Mouse (Mus musculus) liver, adult 2 months (tissue): Measurements from ENCODE around the gene Frzb. TPM values are rescaled to one million over a fixed set of nuclear protein-coding genes. Genes with fewer than 3 reads are reported as not detected.

Experiments
- DNase-seq: peaks from one replicate; pipeline ENCODE4 v3.0.0-alpha.2; 2011; ENCODE audit warnings: low read depth, low spot score; ENCODE audit errors: extremely low read depth
- H3K27ac ChIP-seq: fragments of 200-500 bp; replicated peaks from 2 replicates; pipeline ENCODE4 v1.5.1; 2012; ENCODE audit warnings: low read depth, mild to moderate bottlenecking, control low read depth, inconsistent platforms, low read length; ENCODE audit not compliant: insufficient read depth
- H3K27me3 ChIP-seq: fragments of 200-500 bp; 2 replicates; pipeline ENCODE4 v1.6.1; 2012; ENCODE audit warnings: mild to moderate bottlenecking, moderate library complexity, low read length, inconsistent platforms; ENCODE audit not compliant: control insufficient read depth, insufficient read depth
- H3K36me3 ChIP-seq: fragments of 200-500 bp; 2 replicates; pipeline ENCODE4 v1.6.1; 2012; ENCODE audit warnings: low read length, inconsistent platforms; ENCODE audit not compliant: control insufficient read depth, insufficient read depth
- H3K4me1 ChIP-seq: fragments of 200-500 bp; 2 replicates; pipeline ENCODE4 v1.6.1; 2011; ENCODE audit warnings: low read length; ENCODE audit not compliant: control insufficient read depth, insufficient read depth
- H3K4me3 ChIP-seq: fragments of 200-500 bp; 2 replicates; pipeline ENCODE4 v1.5.1; 2011; ENCODE audit warnings: low read depth, mild to moderate bottlenecking, control low read depth, low read length, moderate library complexity; ENCODE audit not compliant: insufficient read depth
- H3K79me2 ChIP-seq: fragments of 200-500 bp; 2 replicates; pipeline ENCODE4 v1.6.1; 2012; ENCODE audit warnings: inconsistent platforms, mild to moderate bottlenecking, low read length, moderate library complexity; ENCODE audit not compliant: control insufficient read depth, insufficient read depth
- H3K9ac ChIP-seq: fragments of 200-500 bp; 2 replicates; pipeline ENCODE4 v1.6.1; 2012; ENCODE audit warnings: low read depth, mild to moderate bottlenecking, control low read depth, inconsistent platforms, low read length
- CTCF ChIP-seq: fragments of 200-500 bp; IDR thresholded peaks from 2 replicates; pipeline ENCODE4 v1.5.1; 2011; ENCODE audit warnings: low read depth, low read length, control low read depth
- POLR2A ChIP-seq: fragments of 200-500 bp; IDR thresholded peaks from 2 replicates; pipeline ENCODE4 v1.6.1; 2011; ENCODE audit warnings: low read length, control low read depth; ENCODE audit not compliant: insufficient read depth; ENCODE audit errors: extremely low read depth
- WGBS: fragments of 180-500 bp; shearing (Covaris S2); methylation state at CpG from one replicate; pipeline ENCODE4 v1.1.7; 2018; 5-methylcytosine and 5-hydroxymethylcytosine counted together
- polyA plus RNA-seq: library from polyadenylated mRNA; depleted of rRNA; stranded (reverse); fragments of >200 nt; gene quantifications from 2 replicates; pipeline ENCODE4 v1.2.3, GENCODE M21; 2012
- total RNA-seq: library from RNA; depleted of rRNA; stranded (reverse); fragments of >200 nt; gene quantifications from 2 replicates; pipeline ENCODE4 v1.2.3, GENCODE M21; 2014

The Frzb gene
- total and polyA plus RNA-seq, 2 experiments, result 0.74 to 1.0 TPM

- no peak overlapping the region for H3K4me3 ChIP-seq
- WGBS, result 50% methylated on average over 2 of the region's 2 CpGs
- H3K27me3 ChIP-seq, result no peaks in the 10 kb centered on the region
- no peaks in the 10 kb centered on the region for H3K36me3 ChIP-seq
- TF ChIP-seq CTCF, result no peak
- no peak for TF ChIP-seq POLR2A
- no peaks in the 10 kb centered on the region for H3K79me2 ChIP-seq
- H3K4me1 ChIP-seq, result peaks cover 2% of the 10 kb centered on the region; the same call in 1 of the 2 replicates
- H3K27ac ChIP-seq, result no peak overlapping the region
- H3K9ac ChIP-seq, result no peak overlapping the region
- no peak for DNase-seq
Observed at GRCm38 (mm10) chr2:80437401-80437800, 10.0 kb downstream of the Frzb start.

- Histone ChIP-seq H3K36me3 (no peaks in the 10 kb centered on the region), H3K27ac (peak overlapping the region; percentile 19; the same call in 1 of the 2 replicates), H3K79me2 (no peaks in the 10 kb centered on the region), H3K4me1 (peaks cover 2% of the 10 kb centered on the region; the same call in 1 of the 2 replicates), H3K4me3 (no peak overlapping the region), H3K9ac (no peak overlapping the region), H3K27me3 (no peaks in the 10 kb centered on the region)
- peak; percentile 31 for DNase-seq
- 78% methylated on average over 11 of the region's 11 CpGs for WGBS
- no peak for TF ChIP-seq CTCF
- no peak for TF ChIP-seq POLR2A
Observed at GRCm38 (mm10) chr2:80434783-80435572, 12.4 kb downstream of the Frzb start.

GRCm38 (mm10) chr2:80433254-80433876, 14.1 kb downstream of the Frzb start:
- Histone ChIP-seq H3K36me3 (no peaks in the 10 kb centered on the region), H3K4me1 (peaks cover 2% of the 10 kb centered on the region; the same call in 1 of the 2 replicates), H3K79me2 (no peaks in the 10 kb centered on the region), H3K27me3 (no peaks in the 10 kb centered on the region), H3K9ac (no peak overlapping the region), H3K27ac (no peak overlapping the region), H3K4me3 (no peak overlapping the region)
- TF ChIP-seq CTCF, result no peak
- no peak for TF ChIP-seq POLR2A
- peak; percentile 9 for DNase-seq
- WGBS, result 68% methylated on average over 6 of the region's 6 CpGs

GRCm38 (mm10) chr2:80430357-80431053, 16.9 kb downstream of the Frzb start:
- no peaks in the 10 kb centered on the region for H3K79me2 ChIP-seq
- TF ChIP-seq CTCF (no peak), POLR2A (no peak)
- no peak overlapping the region for H3K27ac ChIP-seq
- no peak overlapping the region for H3K4me3 ChIP-seq
- H3K4me1 ChIP-seq, result peaks cover 2% of the 10 kb centered on the region; the same call in 1 of the 2 replicates
- no peak for DNase-seq
- 62% methylated on average over 1 of the region's 1 CpGs for WGBS
- H3K9ac ChIP-seq, result no peak overlapping the region
- no peaks in the 10 kb centered on the region for H3K27me3 ChIP-seq
- H3K36me3 ChIP-seq, result no peaks in the 10 kb centered on the region

GRCm38 (mm10) chr2:80423116-80423515, 24.3 kb downstream of the Frzb start:
- DNase-seq, result no peak
- TF ChIP-seq POLR2A (no peak), CTCF (no peak)
- Histone ChIP-seq H3K4me1 (no peaks in the 10 kb centered on the region), H3K27me3 (no peaks in the 10 kb centered on the region), H3K36me3 (no peaks in the 10 kb centered on the region), H3K4me3 (no peak overlapping the region), H3K9ac (no peak overlapping the region), H3K79me2 (no peaks in the 10 kb centered on the region), H3K27ac (no peak overlapping the region)
- 92% methylated on average over 5 of the region's 5 CpGs for WGBS

- WGBS, result 43% methylated on average over 1 of the region's 1 CpGs
- Histone ChIP-seq H3K9ac (no peak overlapping the region), H3K4me3 (no peak overlapping the region), H3K4me1 (no peaks in the 10 kb centered on the region), H3K79me2 (no peaks in the 10 kb centered on the region), H3K36me3 (no peaks in the 10 kb centered on the region), H3K27ac (no peak overlapping the region), H3K27me3 (no peaks in the 10 kb centered on the region)
- no peak for DNase-seq
- TF ChIP-seq POLR2A, result no peak
Observed at GRCm38 (mm10) chr2:80421990-80422389, 25.4 kb downstream of the Frzb start.
